Mouse (Mus musculus) G1E (cell line): ENCODE data around the gene Enox1.

Experiments
- CTCF ChIP-seq: IDR thresholded peaks from 2 replicates; pipeline ENCODE4 v1.5.1; 2012; ENCODE audit warnings: low read depth, low read length, inconsistent platforms, mixed read lengths
- POLR2AphosphoS5 ChIP-seq: IDR thresholded peaks from 2 replicates; pipeline ENCODE4 v1.6.1; 2012; ENCODE audit warnings: low read depth, low read length, inconsistent platforms; ENCODE audit not compliant: insufficient replicate concordance

GRCm38 (mm10) chr14:77421031-77421430 is 264.5 kb downstream of the Enox1 start:
- TF ChIP-seq CTCF (no peak), POLR2AphosphoS5 (no peak)
